Mouse (Mus musculus) bone marrow, adult 2 months (tissue): ENCODE measurements around the gene Tas2r137. TPM values are rescaled to one million over a fixed set of nuclear protein-coding genes. Genes with fewer than 3 reads are reported as not detected.
A peak's percentile ranks its signal among the peaks of the same experiment; 100 is the strongest.

Experiments used
- H3K27ac ChIP-seq: fragments of 200-500 bp; 2 replicates; pipeline ENCODE4 v1.5.1; 2012; ENCODE audit warnings: low read depth, mild to moderate bottlenecking, control low read depth, inconsistent platforms, low read length; ENCODE audit not compliant: control insufficient read depth, poor library complexity, insufficient read depth
- H3K4me1 ChIP-seq: fragments of 200-500 bp; 2 replicates; pipeline ENCODE4 v1.6.1; 2011; ENCODE audit warnings: low read length; ENCODE audit not compliant: control insufficient read depth, insufficient read depth
- H3K4me3 ChIP-seq: fragments of 200-500 bp; replicated peaks from 2 replicates; pipeline ENCODE3; 2011; ENCODE audit warnings: mild to moderate bottlenecking, low read depth, low read length, control low read depth; ENCODE audit not compliant: control insufficient read depth
- CTCF ChIP-seq: fragments of 200-500 bp; IDR thresholded peaks from 2 replicates; pipeline ENCODE4 v1.5.1; 2011; ENCODE audit warnings: low read length, control low read depth; ENCODE audit not compliant: control insufficient read depth, insufficient read depth
- POLR2A ChIP-seq: fragments of 200-500 bp; IDR thresholded peaks from 2 replicates; pipeline ENCODE4 v1.6.1; 2011; ENCODE audit warnings: low read depth, mild to moderate bottlenecking, control low read depth, low read length, borderline replicate concordance; ENCODE audit not compliant: control insufficient read depth
- WGBS: fragments of 180-500 bp; shearing (Covaris S2); methylation state at CpG from one replicate; pipeline ENCODE4 v1.1.7; 2018; 5-methylcytosine and 5-hydroxymethylcytosine counted together
- polyA plus RNA-seq: library from polyadenylated mRNA; stranded (reverse); fragments of >200 nt; gene quantifications from 2 replicates; pipeline ENCODE4 v1.2.4, GENCODE M21; 2011; ENCODE audit warnings: low replicate concordance; ENCODE audit not compliant: missing spikeins, insufficient read depth, insufficient read length

The Tas2r137 gene
- polyA plus RNA-seq, 1 experiment: not detected

DNA sequence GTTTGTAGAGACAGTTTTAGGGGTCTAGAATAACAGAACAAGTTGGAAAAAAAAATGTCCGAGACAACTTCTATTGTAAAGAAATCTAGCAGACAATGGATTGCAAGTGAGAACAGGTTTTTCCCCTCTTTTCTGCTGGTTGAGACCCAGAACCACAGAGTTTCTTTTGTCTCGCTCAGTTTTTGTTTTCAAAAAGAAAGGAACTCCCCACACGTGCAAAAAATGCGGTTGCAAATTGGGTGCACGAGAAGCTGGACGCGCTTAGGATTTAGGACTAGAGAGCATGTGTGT is 19.4 kb upstream of the Tas2r137 start:
- Histone ChIP-seq H3K4me1 (no peaks in the 10 kb centered on the region; the same call in 1 of the 2 replicates), H3K4me3 (peak overlapping the region; percentile 93), H3K27ac (peak overlapping the region; percentile 98)
- TF ChIP-seq CTCF: no peak
- no peak for TF ChIP-seq POLR2A
- WGBS: under 1% methylated on average over 7 of the region's 7 CpGs

GRCm38 (mm10) chr6:40476132-40476531 is 14.9 kb upstream of the Tas2r137 start:
- TF ChIP-seq POLR2A (no peak), CTCF (no peak)
- Histone ChIP-seq H3K27ac (no peak overlapping the region), H3K4me3 (no peak overlapping the region), H3K4me1 (no peaks in the 10 kb centered on the region; the same call in 1 of the 2 replicates)
- 61% methylated on average over 4 of the region's 4 CpGs for WGBS

DNA sequence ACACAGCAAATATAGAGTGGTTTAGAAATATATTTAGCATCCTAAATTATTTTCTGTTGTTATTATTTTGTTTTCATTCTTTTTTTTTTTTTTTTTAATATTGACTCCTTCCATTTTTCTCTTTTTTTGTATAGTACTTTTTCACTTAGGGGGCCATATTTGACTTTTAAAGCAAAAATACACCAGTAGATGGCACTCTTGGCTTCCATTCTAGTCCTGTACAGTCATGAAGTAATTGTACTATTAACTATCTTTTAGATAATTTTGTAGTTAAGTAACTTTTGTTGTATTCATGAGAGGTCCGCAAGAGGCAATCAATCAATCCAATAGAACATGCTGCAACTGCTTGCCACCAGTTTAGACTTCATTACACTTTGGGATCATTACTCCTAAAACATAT is 11.3 kb upstream of the Tas2r137 start:
- no peaks in the 10 kb centered on the region for H3K4me1 ChIP-seq
- no peak overlapping the region for H3K27ac ChIP-seq
- no peak overlapping the region for H3K4me3 ChIP-seq
- 68% methylated on average over 1 of the region's 1 CpGs for WGBS
- TF ChIP-seq CTCF: no peak
- TF ChIP-seq POLR2A: no peak

GRCm38 (mm10) chr6:40482318-40482717 is 8.7 kb upstream of the Tas2r137 start:
- TF ChIP-seq CTCF (no peak), POLR2A (no peak)
- no peaks in the 10 kb centered on the region for H3K4me1 ChIP-seq
- H3K27ac ChIP-seq: no peak overlapping the region
- WGBS: 90% methylated on average over 5 of the region's 5 CpGs
- H3K4me3 ChIP-seq: no peak overlapping the region

DNA sequence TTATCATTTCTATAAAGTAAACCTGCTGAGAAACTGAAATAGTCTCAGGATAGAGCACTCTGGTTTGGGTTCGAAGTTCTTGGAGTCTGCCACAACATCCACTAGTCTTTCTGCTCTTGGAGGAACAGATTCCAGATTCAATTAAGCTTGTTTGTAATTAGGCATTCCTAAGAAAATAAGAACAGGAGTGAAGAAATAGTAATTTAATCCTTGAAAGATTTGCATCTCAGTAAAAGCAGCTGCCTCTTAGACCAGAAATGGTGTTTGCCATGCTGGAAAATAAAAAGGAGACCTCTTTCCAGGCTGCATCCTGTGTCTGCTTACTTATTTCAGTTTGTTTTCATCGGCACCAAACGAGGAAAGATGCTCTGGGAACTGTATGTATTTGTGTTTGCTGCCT is 2.2 kb downstream of the Tas2r137 start, which contains the start of gene Tas2r108:
Gene Tas2r108, plus strand, starts transcription at position 301 of the 400 bp plus-strand sequence.
- no peak within 1 kb of the TSS for H3K4me3 ChIP-seq
- no peaks in the 10 kb centered on the region for H3K4me1 ChIP-seq
- no peak within 1 kb of the TSS for H3K27ac ChIP-seq
- TF ChIP-seq CTCF: no peak
- TF ChIP-seq POLR2A: no peak
- 87% methylated on average over 3 of the region's 3 CpGs for WGBS

DNA sequence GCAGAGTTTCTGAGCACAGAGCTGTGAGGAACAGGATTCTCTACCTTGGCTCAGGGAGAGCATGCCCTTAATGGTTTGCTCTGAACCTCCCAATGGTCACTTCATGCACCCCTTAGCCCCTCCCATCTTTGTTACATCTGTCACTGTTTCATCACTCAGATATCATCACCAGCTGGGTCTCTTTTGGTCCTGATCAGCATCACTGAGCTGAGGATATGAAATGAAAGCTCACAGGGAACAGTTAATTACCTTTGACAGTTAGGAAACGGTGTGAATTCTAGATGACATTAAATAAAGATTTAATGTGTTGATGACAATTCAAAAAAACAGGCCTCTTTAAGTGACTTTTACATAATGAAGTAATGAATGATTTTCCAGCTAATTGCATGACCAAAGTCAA is 28.4 kb downstream of the Tas2r137 start, which contains the start of gene Prss37:
Gene Prss37, minus strand, starts transcription at position 101 of the 400 bp plus-strand sequence.
- 60% methylated on average over 1 of the region's 1 CpGs for WGBS
- no peak for TF ChIP-seq CTCF
- TF ChIP-seq POLR2A: no peak
- no peak within 1 kb of the TSS for H3K4me3 ChIP-seq
- H3K4me1 ChIP-seq: no peaks in the 10 kb centered on the region
- H3K27ac ChIP-seq: no peak within 1 kb of the TSS

Other genes with a start within 250 kb of the Tas2r137 start
- gene Agk, start 166.1 kb upstream of the Tas2r137 start, polyA plus RNA-seq: 3.5 and 4.9 TPM in 2 replicates
- 1.5 and 3.8 TPM in 2 replicates for gene E330009J07Rik, start 55.1 kb upstream of the Tas2r137 start, polyA plus RNA-seq
- gene Wee2, start 52.1 kb upstream of the Tas2r137 start, polyA plus RNA-seq: not detected in 2 replicates
- gene Ssbp1, start 19.9 kb upstream of the Tas2r137 start, polyA plus RNA-seq: 48.1 and 71.7 TPM in 2 replicates
- gene Tas2r108, start 2.3 kb downstream of the Tas2r137 start, polyA plus RNA-seq: not detected in 2 replicates
- not detected in 2 replicates for gene Prss37, start 28.3 kb downstream of the Tas2r137 start, polyA plus RNA-seq
- gene Olfr461, start 63.8 kb downstream of the Tas2r137 start, polyA plus RNA-seq: not detected in 2 replicates
- gene Olfr460, start 78.3 kb downstream of the Tas2r137 start, polyA plus RNA-seq: not detected in 2 replicates
- 7.8 and 29.5 TPM in 2 replicates for gene Clec5a, start 94.6 kb downstream of the Tas2r137 start, polyA plus RNA-seq
- not detected in 2 replicates for gene Tas2r138, start 122.1 kb downstream of the Tas2r137 start, polyA plus RNA-seq
- 6.0 and 10.9 TPM in 2 replicates for gene Mgam, start 137.6 kb downstream of the Tas2r137 start, polyA plus RNA-seq